Comparison of ENCODE assay signal across 8 mouse cellular contexts in genomic region chr3:66410706-66411277, GRCm38 (mm10).
DNase-seq lines count a peak whose midpoint lies in the region; ATAC-seq lines count a peak whose summit lies in the region.

No protein-coding gene starts in this region.

- peaks cover 41% of the 10 kb centered on the region for H3K27me3 ChIP-seq in forebrain, embryonic 12.5 days
- H3K27me3 ChIP-seq in hindbrain, embryonic 15.5 days: peaks cover 4% of the 10 kb centered on the region; the same call in 1 of the 2 replicates
- peaks cover 28% of the 10 kb centered on the region for H3K27me3 ChIP-seq in limb, embryonic 12.5 days
- no peaks in the 10 kb centered on the region for H3K27me3 ChIP-seq in midbrain, embryonic 16.5 days (ENCODE audit: control insufficient read depth, insufficient read depth, low read depth, low read length)

- no peaks in the 10 kb centered on the region for H3K9me3 ChIP-seq in forebrain, embryonic 12.5 days
- H3K9me3 ChIP-seq in hindbrain, embryonic 15.5 days: no peaks in the 10 kb centered on the region
- H3K9me3 ChIP-seq in limb, embryonic 12.5 days: no peaks in the 10 kb centered on the region
- H3K9me3 ChIP-seq in midbrain, embryonic 16.5 days (replicated peaks; ENCODE audit: control insufficient read depth, low read length, poor library complexity, severe bottlenecking): no peaks in the 10 kb centered on the region

- peaks cover 4% of the 10 kb centered on the region; the same call in 1 of the 2 replicates for H3K4me1 ChIP-seq in forebrain, embryonic 12.5 days
- H3K4me1 ChIP-seq in hindbrain, embryonic 15.5 days (replicated peaks): peaks cover 5% of the 10 kb centered on the region; the same call in 1 of the 2 replicates
- peaks cover 12% of the 10 kb centered on the region for H3K4me1 ChIP-seq in limb, embryonic 12.5 days (replicated peaks)
- H3K4me1 ChIP-seq in midbrain, embryonic 16.5 days (ENCODE audit: control insufficient read depth, insufficient read depth, low read length): peaks cover 10% of the 10 kb centered on the region; the same call in 1 of the 2 replicates

- H3K4me3 ChIP-seq in forebrain, embryonic 12.5 days (replicated peaks): no peak overlapping the region
- H3K4me3 ChIP-seq in hindbrain, embryonic 15.5 days: peak overlapping the region; percentile 29
- 0 out of 2 replicates have a peak overlapping the region, but pooled peaks have one; percentile 3 for H3K4me3 ChIP-seq in limb, embryonic 12.5 days (replicated peaks)
- H3K4me3 ChIP-seq in midbrain, embryonic 16.5 days (ENCODE audit: low read depth, low read length): peak overlapping the region; percentile 32

- H3K9ac ChIP-seq in forebrain, embryonic 12.5 days: peak overlapping the region; percentile 38; the same call in 1 of the 2 replicates
- H3K9ac ChIP-seq in hindbrain, embryonic 15.5 days: peak overlapping the region; percentile 30; the same call in 1 of the 2 replicates
- no peak overlapping the region for H3K9ac ChIP-seq in limb, embryonic 12.5 days (replicated peaks)
- H3K9ac ChIP-seq in midbrain, embryonic 16.5 days (ENCODE audit: low read depth, low read length): peak overlapping the region; percentile 56

- peak; percentile 48; the same call in 1 of the 2 replicates for ATAC-seq in forebrain, embryonic 12.5 days (ENCODE audit: low FRiP score)
- ATAC-seq in hindbrain, embryonic 15.5 days (ENCODE audit: low FRiP score, low read depth): peak; percentile 63
- no peak for ATAC-seq in limb, embryonic 12.5 days (ENCODE audit: insufficient number of reproducible peaks, insufficient read depth, low FRiP score, low TSS enrichment, low read depth)
- peak; percentile 85 for ATAC-seq in midbrain, embryonic 16.5 days
- ATAC-seq in monocyte, adult 5-6 weeks (replicated peaks; ENCODE audit: insufficient number of reproducible peaks, low FRiP score, low TSS enrichment, poor library complexity, severe bottlenecking): no peak

- DNase-seq in cerebellum, adult 18-20 months: peak; percentile 5 to 11
- DNase-seq in cerebellum, adult 11-12 months: no peak
- DNase-seq in R1 (ENCODE audit: low read depth, low spot score): peak; percentile 35

- 26% methylated on average over 11 of the region's 11 CpGs for WGBS in forebrain, embryonic 12.5 days
- 32% methylated on average over 11 of the region's 11 CpGs for WGBS in hindbrain, embryonic 15.5 days
- 21% methylated on average over 11 of the region's 11 CpGs for WGBS in limb, embryonic 12.5 days
- WGBS in midbrain, embryonic 16.5 days: 14% methylated on average over 11 of the region's 11 CpGs

- peak overlapping the region; percentile 51 for H3K4me2 ChIP-seq in forebrain, embryonic 12.5 days
- peak overlapping the region; percentile 60 for H3K4me2 ChIP-seq in hindbrain, embryonic 15.5 days
- H3K4me2 ChIP-seq in limb, embryonic 12.5 days: peak overlapping the region; percentile 48
- peak overlapping the region; percentile 63 for H3K4me2 ChIP-seq in midbrain, embryonic 16.5 days (ENCODE audit: low read length)

- H3K27ac ChIP-seq in forebrain, embryonic 12.5 days: no peak overlapping the region
- 0 out of 2 replicates have a peak overlapping the region, but pooled peaks have one; percentile 42 for H3K27ac ChIP-seq in hindbrain, embryonic 15.5 days (replicated peaks)
- peak overlapping the region; percentile 66 for H3K27ac ChIP-seq in limb, embryonic 12.5 days
- H3K27ac ChIP-seq in midbrain, embryonic 16.5 days (ENCODE audit: low read length): peak overlapping the region; percentile 62

- H3K36me3 ChIP-seq in forebrain, embryonic 12.5 days (replicated peaks): no peaks in the 10 kb centered on the region
- H3K36me3 ChIP-seq in hindbrain, embryonic 15.5 days: no peaks in the 10 kb centered on the region
- H3K36me3 ChIP-seq in limb, embryonic 12.5 days: no peaks in the 10 kb centered on the region
- no peaks in the 10 kb centered on the region for H3K36me3 ChIP-seq in midbrain, embryonic 16.5 days (ENCODE audit: control insufficient read depth, insufficient read depth, low read length)

Comparison
In these comparisons a context has a peak if more than half of its experiments do, and no peak if none do; other contexts are left out.
1. ATAC-seq: peak in forebrain, embryonic 12.5 days (single experiment), hindbrain, embryonic 15.5 days (single experiment) and midbrain, embryonic 16.5 days (single experiment); none in limb, embryonic 12.5 days (single experiment) and monocyte, adult 5-6 weeks (single experiment).
2. Peak in every context shown above with its lines, with median percentiles within 50 percentile points of each other: H3K4me2 ChIP-seq.